Mouse (Mus musculus): ENCODE measurements at regions not wholly inside any gene's neighbourhood (a gene's known extent, or its start where the extent isn't known, plus 50 kb on each side); places are given as distances from the start of the nearest gene placed in this dataset.

DNA sequence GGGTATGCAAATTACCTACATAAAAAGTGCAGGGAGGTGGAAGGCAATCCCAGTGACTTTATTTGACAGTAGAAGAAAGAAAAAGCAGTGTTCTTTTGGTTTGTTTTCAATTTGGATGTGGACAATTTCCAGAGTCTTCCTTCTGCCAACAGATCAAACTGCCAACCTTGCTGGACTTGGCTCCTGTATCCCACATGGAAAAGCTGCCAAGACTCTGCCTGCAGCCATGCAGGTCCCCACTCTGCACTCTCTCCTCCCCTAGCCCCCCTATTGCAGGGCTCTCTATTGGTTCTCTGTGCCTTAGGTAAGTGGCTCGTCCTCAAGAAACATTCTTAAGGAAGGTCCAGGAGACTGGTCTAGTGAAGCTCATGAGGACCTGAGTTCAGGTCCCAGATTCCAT, 255.2 kb upstream of the Arpp21 start:
- no peak overlapping the region for H3K4me2 ChIP-seq (ENCODE audit: low read depth)
- H3K36me3 ChIP-seq (ENCODE audit: control insufficient read depth, insufficient read depth) = no peaks in the 10 kb centered on the region
- H3K79me2 ChIP-seq (ENCODE audit: control insufficient read depth, insufficient read depth) = no peaks in the 10 kb centered on the region
- no peak overlapping the region for H3ac ChIP-seq (ENCODE audit: control insufficient read depth, insufficient read length)
- no peak overlapping the region for H3K4me3 ChIP-seq
- no peaks in the 10 kb centered on the region for H3K27me3 ChIP-seq (ENCODE audit: control insufficient read depth, insufficient read depth, insufficient read length)
- TF ChIP-seq TCF12 (IDR thresholded peaks at IDR 0.05; ENCODE audit: insufficient read depth, poor library complexity, severe bottlenecking) = no peak

DNA sequence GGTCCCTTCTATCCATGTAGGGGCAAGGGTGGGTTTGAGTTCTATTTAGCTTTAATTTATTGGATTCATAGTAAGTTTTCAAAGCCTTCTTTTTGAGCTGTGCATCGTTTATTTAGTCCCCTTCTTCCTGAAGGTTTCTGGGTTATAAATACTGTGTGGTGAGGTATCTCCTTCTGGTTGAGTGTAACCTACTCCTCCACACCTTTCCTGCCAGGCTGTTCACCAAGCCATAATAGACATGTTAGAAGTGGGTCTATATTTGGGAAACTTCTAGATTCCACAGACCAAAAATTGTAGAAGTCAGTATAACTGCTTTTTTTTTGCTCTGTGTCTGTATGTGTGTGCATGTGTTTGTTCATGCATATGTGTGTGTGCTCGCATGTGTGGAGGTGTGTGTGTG, 240.9 kb upstream of the Arpp21 start:
- no peak for TF ChIP-seq MAX (IDR thresholded peaks at IDR 0.05; ENCODE audit: low read depth)
- TF ChIP-seq POLR2AphosphoS2 (IDR thresholded peaks at IDR 0.05; ENCODE audit: insufficient read length, low read depth) = no peak
- TF ChIP-seq USF1 (IDR thresholded peaks at IDR 0.05; ENCODE audit: low read depth) = no peak
- no peak for TF ChIP-seq SRF (IDR thresholded peaks at IDR 0.05; ENCODE audit: control insufficient read depth, insufficient read length, low read depth)
- no peak for TF ChIP-seq E2F4 (IDR thresholded peaks at IDR 0.05; ENCODE audit: insufficient read depth)
- no peak for TF ChIP-seq MYOG (IDR thresholded peaks at IDR 0.05; ENCODE audit: control insufficient read depth in 1 of 3, insufficient read depth in 1 of 3, insufficient read length in 2 of 3, low read depth in 2 of 3)
- no peak for TF ChIP-seq MYOD1 (IDR thresholded peaks at IDR 0.05; ENCODE audit: control insufficient read depth in 1 of 3, insufficient read length in 2 of 3, low read depth in 2 of 3)
- no peak for TF ChIP-seq CEBPB (IDR thresholded peaks at IDR 0.05; ENCODE audit: insufficient read depth, poor library complexity, severe bottlenecking)
- TF ChIP-seq TCF12 (IDR thresholded peaks at IDR 0.05; ENCODE audit: insufficient read depth, poor library complexity, severe bottlenecking) = no peak
- no peak for TF ChIP-seq REST (IDR thresholded peaks at IDR 0.05; ENCODE audit: insufficient read depth, insufficient read length)
- no peak for TF ChIP-seq POLR2A (IDR thresholded peaks at IDR 0.05; ENCODE audit: insufficient read length, low read depth)
- TF ChIP-seq TCF3 (IDR thresholded peaks at IDR 0.05; ENCODE audit: insufficient read length, low read depth) = no peak
- no peaks in the 10 kb centered on the region for H3K36me3 ChIP-seq (ENCODE audit: control insufficient read depth, insufficient read depth)
- no peak overlapping the region for H3K4me2 ChIP-seq (ENCODE audit: low read depth)
- no peak overlapping the region for H3K4me3 ChIP-seq
- no peak overlapping the region for H3ac ChIP-seq (ENCODE audit: control insufficient read depth, insufficient read length)
- no peaks in the 10 kb centered on the region for H3K79me2 ChIP-seq (ENCODE audit: control insufficient read depth, insufficient read depth)
- no peaks in the 10 kb centered on the region for H3K27me3 ChIP-seq (ENCODE audit: control insufficient read depth, insufficient read depth, insufficient read length)

DNA sequence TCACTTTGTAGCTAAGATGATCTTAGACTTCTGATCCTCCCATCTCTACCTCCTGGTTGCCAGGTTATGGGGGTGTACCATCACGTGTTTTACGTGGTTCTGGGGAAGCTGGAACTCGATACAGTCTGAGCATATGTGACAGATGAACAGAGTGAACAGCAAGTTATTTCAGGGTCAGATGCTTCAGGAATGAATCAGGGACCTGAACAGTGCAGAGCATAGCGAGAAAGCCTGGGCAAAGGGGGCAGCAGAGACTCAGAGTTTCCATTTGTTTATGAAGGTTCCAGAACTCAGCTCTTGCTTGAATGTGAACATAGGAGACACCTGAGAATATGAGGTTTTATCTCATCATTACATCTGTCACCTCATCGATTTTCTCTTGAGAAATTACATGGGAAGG, 221.9 kb upstream of the Arpp21 start:
- Histone ChIP-seq H3ac (ENCODE audit: control insufficient read depth, insufficient read length) (no peak overlapping the region), H3K27me3 (ENCODE audit: control insufficient read depth, insufficient read depth, insufficient read length) (no peaks in the 10 kb centered on the region), H3K4me3 (no peak overlapping the region), H3K4me2 (ENCODE audit: low read depth) (no peak overlapping the region), H3K79me2 (ENCODE audit: control insufficient read depth, insufficient read depth) (no peaks in the 10 kb centered on the region), H3K36me3 (ENCODE audit: control insufficient read depth, insufficient read depth) (no peaks in the 10 kb centered on the region)
- no peak for TF ChIP-seq POLR2AphosphoS2 (IDR thresholded peaks at IDR 0.05; ENCODE audit: insufficient read length, low read depth)
- no peak for TF ChIP-seq SRF (IDR thresholded peaks at IDR 0.05; ENCODE audit: control insufficient read depth, insufficient read length, low read depth)
- no peak for TF ChIP-seq MYOD1 (IDR thresholded peaks at IDR 0.05; ENCODE audit: control insufficient read depth in 1 of 3, insufficient read length in 2 of 3, low read depth in 2 of 3)
- no peak for TF ChIP-seq TCF3 (IDR thresholded peaks at IDR 0.05; ENCODE audit: insufficient read length, low read depth)
- no peak for TF ChIP-seq MYOG (IDR thresholded peaks at IDR 0.05; ENCODE audit: control insufficient read depth in 1 of 3, insufficient read depth in 1 of 3, insufficient read length in 2 of 3, low read depth in 2 of 3)
- TF ChIP-seq TCF12 (IDR thresholded peaks at IDR 0.05; ENCODE audit: insufficient read depth, poor library complexity, severe bottlenecking) = no peak
- no peak for TF ChIP-seq USF1 (IDR thresholded peaks at IDR 0.05; ENCODE audit: low read depth)
- TF ChIP-seq E2F4 (IDR thresholded peaks at IDR 0.05; ENCODE audit: insufficient read depth) = no peak
- no peak for TF ChIP-seq CEBPB (IDR thresholded peaks at IDR 0.05; ENCODE audit: insufficient read depth, poor library complexity, severe bottlenecking)
- no peak for TF ChIP-seq POLR2A (IDR thresholded peaks at IDR 0.05; ENCODE audit: insufficient read length, low read depth)
- TF ChIP-seq MAX (IDR thresholded peaks at IDR 0.05; ENCODE audit: low read depth) = no peak
- TF ChIP-seq REST (IDR thresholded peaks at IDR 0.05; ENCODE audit: insufficient read depth, insufficient read length) = no peak

DNA sequence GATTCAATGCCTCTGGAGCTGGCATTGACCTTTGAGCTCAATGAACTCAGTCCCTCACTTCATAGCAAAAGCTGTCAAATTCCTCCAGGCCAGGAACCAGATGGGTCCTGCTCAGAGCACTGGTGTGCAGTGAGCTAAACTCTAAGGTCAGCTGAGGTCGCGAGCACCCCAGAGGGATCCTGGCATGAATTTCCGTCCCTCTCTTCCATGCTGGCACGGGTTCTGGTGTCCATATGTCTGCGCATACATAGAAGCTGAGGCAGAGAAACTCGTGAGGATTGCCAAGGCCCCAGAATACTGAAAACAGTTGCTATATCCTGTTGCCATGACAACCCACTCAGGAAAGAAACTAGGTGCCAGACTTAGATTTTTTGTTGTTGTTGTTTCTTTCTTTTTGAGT, 219.0 kb upstream of the Arpp21 start:
- Histone ChIP-seq H3K36me3 (ENCODE audit: control insufficient read depth, insufficient read depth) (no peaks in the 10 kb centered on the region), H3K27me3 (ENCODE audit: control insufficient read depth, insufficient read depth, insufficient read length) (no peaks in the 10 kb centered on the region), H3K4me2 (ENCODE audit: low read depth) (no peak overlapping the region), H3K79me2 (ENCODE audit: control insufficient read depth, insufficient read depth) (no peaks in the 10 kb centered on the region), H3ac (ENCODE audit: control insufficient read depth, insufficient read length) (no peak overlapping the region), H3K4me3 (no peak overlapping the region)
- TF ChIP-seq MYOG (IDR thresholded peaks at IDR 0.05; ENCODE audit: control insufficient read depth in 1 of 3, insufficient read depth in 1 of 3, insufficient read length in 2 of 3, low read depth in 2 of 3) (no peak), MAX (IDR thresholded peaks at IDR 0.05; ENCODE audit: low read depth) (no peak), TCF3 (IDR thresholded peaks at IDR 0.05; ENCODE audit: insufficient read length, low read depth) (no peak), CEBPB (IDR thresholded peaks at IDR 0.05; ENCODE audit: insufficient read depth, poor library complexity, severe bottlenecking) (no peak)

DNA sequence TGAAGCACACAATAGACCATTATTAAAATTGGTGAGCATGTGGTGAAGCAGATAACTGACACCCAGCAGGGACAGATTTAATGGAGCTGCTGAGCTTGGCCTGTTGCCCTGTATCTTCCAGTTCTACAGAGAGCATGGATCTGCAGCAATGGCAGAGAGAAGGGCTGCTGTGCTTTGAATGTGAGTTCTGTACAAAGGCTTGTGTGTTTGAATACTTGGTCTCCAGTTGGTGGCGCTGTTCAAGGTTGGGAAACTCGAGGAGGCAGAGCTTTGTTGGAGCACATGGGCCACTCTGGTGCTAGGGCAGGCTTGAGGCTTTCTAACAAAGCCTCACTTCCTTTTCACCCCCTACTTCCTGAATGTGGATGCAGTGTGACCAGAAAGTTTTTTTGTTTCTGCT, 211.8 kb upstream of the Arpp21 start:
- TF ChIP-seq TCF3 (IDR thresholded peaks at IDR 0.05; ENCODE audit: insufficient read length, low read depth) = no peak
- no peak for TF ChIP-seq SRF (IDR thresholded peaks at IDR 0.05; ENCODE audit: control insufficient read depth, insufficient read length, low read depth)
- no peak for TF ChIP-seq MYOD1 (IDR thresholded peaks at IDR 0.05; ENCODE audit: control insufficient read depth in 1 of 3, insufficient read length in 2 of 3, low read depth in 2 of 3)
- no peak for TF ChIP-seq TCF12 (IDR thresholded peaks at IDR 0.05; ENCODE audit: insufficient read depth, poor library complexity, severe bottlenecking)
- no peak for TF ChIP-seq POLR2AphosphoS2 (IDR thresholded peaks at IDR 0.05; ENCODE audit: insufficient read length, low read depth)
- TF ChIP-seq CEBPB (IDR thresholded peaks at IDR 0.05; ENCODE audit: insufficient read depth, poor library complexity, severe bottlenecking) = no peak
- no peak for TF ChIP-seq REST (IDR thresholded peaks at IDR 0.05; ENCODE audit: insufficient read depth, insufficient read length)
- TF ChIP-seq MYOG (IDR thresholded peaks at IDR 0.05; ENCODE audit: control insufficient read depth in 1 of 3, insufficient read depth in 1 of 3, insufficient read length in 2 of 3, low read depth in 2 of 3) = no peak
- no peak for TF ChIP-seq MAX (IDR thresholded peaks at IDR 0.05; ENCODE audit: low read depth)
- TF ChIP-seq USF1 (IDR thresholded peaks at IDR 0.05; ENCODE audit: low read depth) = no peak
- H3K4me2 ChIP-seq (ENCODE audit: low read depth) = no peak overlapping the region
- no peaks in the 10 kb centered on the region for H3K36me3 ChIP-seq (ENCODE audit: control insufficient read depth, insufficient read depth)

More for the DNA sequence above, 211.8 kb upstream of the Arpp21 start:
- Histone ChIP-seq H3ac (ENCODE audit: control insufficient read depth, insufficient read length) (no peak overlapping the region), H3K79me2 (ENCODE audit: control insufficient read depth, insufficient read depth) (no peaks in the 10 kb centered on the region), H3K4me3 (no peak overlapping the region), H3K27me3 (ENCODE audit: control insufficient read depth, insufficient read depth, insufficient read length) (no peaks in the 10 kb centered on the region)

All from myocyte (in vitro differentiated cells).